Mouse (Mus musculus): ENCODE measurements at regions not wholly inside any gene's neighbourhood (a gene's known extent, or its start where the extent isn't known, plus 50 kb on each side); places are given as distances from the start of the nearest gene placed in this dataset.
A peak's percentile ranks its signal among the peaks of the same experiment; 100 is the strongest.

DNA sequence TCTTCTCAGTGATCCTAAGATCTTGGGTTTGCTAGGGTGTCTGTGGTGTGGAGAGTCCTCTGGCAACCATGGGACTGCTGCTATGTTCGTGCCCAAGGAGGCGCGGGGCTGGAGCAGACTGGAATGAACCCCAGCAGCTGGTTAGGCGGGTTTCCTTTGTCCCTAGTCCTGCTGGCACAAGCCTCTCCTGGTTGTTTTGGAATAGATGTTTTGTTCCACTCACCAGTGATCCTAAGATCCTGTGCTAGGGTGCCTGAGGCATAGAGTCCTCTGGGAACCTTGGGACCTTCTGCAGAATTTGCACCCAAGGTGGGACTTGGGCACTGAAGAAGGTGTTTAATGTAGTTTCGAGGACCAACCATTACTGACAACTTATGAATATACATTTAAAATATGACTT, 1205.9 kb upstream of the Gm8797 start:
- Histone ChIP-seq H3K27ac (ENCODE audit: low read length) (no peak overlapping the region), H3K4me3 (ENCODE audit: low read length) (no peak overlapping the region), H3K27me3 (ENCODE audit: insufficient read depth, low read length) (no peaks in the 10 kb centered on the region), H3K9me3 (ENCODE audit: low read length) (no peaks in the 10 kb centered on the region), H3K9ac (replicated peaks; ENCODE audit: low read length) (no peak overlapping the region), H3K4me1 (ENCODE audit: insufficient read depth, low read length) (no peaks in the 10 kb centered on the region), H3K36me3 (ENCODE audit: insufficient read depth, low read length) (no peaks in the 10 kb centered on the region), H3K4me2 (replicated peaks; ENCODE audit: low read depth, low read length) (no peak overlapping the region)
- 85% methylated on average over 5 of the region's 5 CpGs for WGBS
- no peak for ATAC-seq (ENCODE audit: low FRiP score, low TSS enrichment)

DNA sequence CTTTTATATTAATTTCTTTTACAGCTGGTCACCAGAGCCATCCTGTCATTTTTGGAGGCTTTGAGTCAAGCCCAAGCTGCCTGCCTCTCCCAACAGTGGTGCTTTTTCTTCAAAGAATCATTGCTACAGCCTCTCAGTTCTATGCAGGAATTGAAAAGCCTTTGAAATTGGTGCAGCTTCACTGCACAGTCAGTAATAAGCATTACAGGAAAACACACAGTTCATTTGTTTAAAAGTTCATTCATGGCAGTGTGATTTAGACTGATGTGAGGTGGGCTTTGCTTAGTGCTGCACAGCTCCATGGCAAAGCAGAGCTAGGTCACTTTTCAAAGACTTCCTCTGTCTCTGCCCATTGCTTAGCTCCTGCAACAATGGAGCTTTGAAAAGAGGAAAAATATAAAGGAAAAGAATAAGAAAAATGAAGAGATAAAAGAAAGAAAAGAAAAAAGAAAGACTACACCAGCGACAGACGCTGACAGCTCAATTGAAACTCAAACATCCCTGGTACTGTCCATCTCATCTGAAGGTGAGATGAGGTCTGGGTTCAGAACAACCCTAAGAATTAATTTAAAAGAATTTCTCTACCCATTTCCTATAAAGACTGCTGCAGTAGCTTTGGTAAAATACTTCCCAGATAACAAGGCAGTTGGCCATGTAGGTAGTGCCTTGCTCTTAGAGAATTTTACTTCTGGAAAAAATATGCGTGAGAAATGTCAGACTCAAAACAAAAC, 1204.3 kb upstream of the Gm8797 start:
- Histone ChIP-seq H3K9me3 (ENCODE audit: low read length) (no peaks in the 10 kb centered on the region), H3K4me3 (ENCODE audit: low read length) (no peak overlapping the region), H3K27me3 (ENCODE audit: insufficient read depth, low read length) (no peaks in the 10 kb centered on the region), H3K9ac (replicated peaks; ENCODE audit: low read length) (no peak overlapping the region), H3K36me3 (ENCODE audit: insufficient read depth, low read length) (no peaks in the 10 kb centered on the region), H3K4me2 (replicated peaks; ENCODE audit: low read depth, low read length) (no peak overlapping the region), H3K27ac (ENCODE audit: low read length) (no peak overlapping the region), H3K4me1 (ENCODE audit: insufficient read depth, low read length) (no peaks in the 10 kb centered on the region)
- ATAC-seq (ENCODE audit: low FRiP score, low TSS enrichment): no peak
- WGBS: 85% methylated on average over 3 of the region's 3 CpGs

DNA sequence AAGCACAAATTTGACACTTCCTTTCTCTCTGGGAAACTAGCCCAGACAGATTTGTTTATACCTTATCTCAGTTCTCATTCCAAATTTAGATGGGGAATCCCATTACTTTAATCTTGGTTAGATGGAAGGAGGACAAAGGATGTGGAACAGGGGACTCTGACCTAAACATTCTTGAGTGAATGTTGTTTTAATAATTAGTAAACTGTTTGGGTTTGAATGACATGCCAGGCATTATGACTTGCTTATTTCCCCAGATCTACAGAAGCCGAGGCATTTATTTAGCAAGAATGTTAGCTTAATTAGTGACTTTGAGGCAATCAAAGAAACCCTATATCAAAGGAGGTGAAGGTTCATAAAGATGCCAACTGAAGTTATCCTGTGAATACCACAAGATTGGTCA, 1189.9 kb upstream of the Gm8797 start:
- Histone ChIP-seq H3K9me3 (ENCODE audit: low read length) (no peaks in the 10 kb centered on the region), H3K36me3 (ENCODE audit: insufficient read depth, low read length) (no peaks in the 10 kb centered on the region), H3K27ac (ENCODE audit: low read length) (no peak overlapping the region), H3K4me2 (replicated peaks; ENCODE audit: low read depth, low read length) (no peak overlapping the region), H3K4me3 (ENCODE audit: low read length) (no peak overlapping the region), H3K4me1 (ENCODE audit: insufficient read depth, low read length) (no peaks in the 10 kb centered on the region), H3K27me3 (ENCODE audit: insufficient read depth, low read length) (no peaks in the 10 kb centered on the region), H3K9ac (replicated peaks; ENCODE audit: low read length) (no peak overlapping the region)
- whole genome bisulfite sequencing: 76% methylated on average over 1 of the region's 1 CpGs
- ATAC-seq (ENCODE audit: low FRiP score, low TSS enrichment): no peak

DNA sequence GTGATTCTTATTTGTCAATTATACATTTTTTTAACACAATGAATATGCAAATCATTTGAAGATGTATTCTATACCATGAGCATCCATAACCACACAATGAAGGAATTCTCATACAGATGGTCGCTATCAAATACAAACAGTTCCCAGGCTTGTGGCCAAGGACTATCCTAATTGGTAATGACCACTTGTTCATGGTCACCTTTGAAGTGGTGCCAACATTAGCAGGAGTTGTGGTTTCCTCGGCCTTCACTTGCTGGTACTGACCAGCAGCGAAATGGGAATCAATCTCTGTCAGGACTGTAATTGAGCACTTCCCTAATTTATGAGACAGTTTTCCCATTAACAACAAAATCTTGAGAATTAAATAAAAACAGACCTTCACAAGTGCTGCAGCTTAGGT, 1168.1 kb upstream of the Gm8797 start:
- no peak overlapping the region for H3K4me2 ChIP-seq (replicated peaks; ENCODE audit: low read depth, low read length)
- H3K36me3 ChIP-seq (ENCODE audit: insufficient read depth, low read length): no peaks in the 10 kb centered on the region
- no peak overlapping the region for H3K9ac ChIP-seq (replicated peaks; ENCODE audit: low read length)
- H3K4me3 ChIP-seq (ENCODE audit: low read length): no peak overlapping the region
- WGBS: 51% methylated on average over 3 of the region's 3 CpGs
- H3K4me1 ChIP-seq (ENCODE audit: insufficient read depth, low read length): no peaks in the 10 kb centered on the region
- H3K9me3 ChIP-seq (ENCODE audit: low read length): no peaks in the 10 kb centered on the region
- no peak overlapping the region for H3K27ac ChIP-seq (ENCODE audit: low read length)
- peak; percentile 49; the same call in 1 of the 2 replicates for ATAC-seq (ENCODE audit: low FRiP score, low TSS enrichment)
- no peaks in the 10 kb centered on the region for H3K27me3 ChIP-seq (ENCODE audit: insufficient read depth, low read length)

DNA sequence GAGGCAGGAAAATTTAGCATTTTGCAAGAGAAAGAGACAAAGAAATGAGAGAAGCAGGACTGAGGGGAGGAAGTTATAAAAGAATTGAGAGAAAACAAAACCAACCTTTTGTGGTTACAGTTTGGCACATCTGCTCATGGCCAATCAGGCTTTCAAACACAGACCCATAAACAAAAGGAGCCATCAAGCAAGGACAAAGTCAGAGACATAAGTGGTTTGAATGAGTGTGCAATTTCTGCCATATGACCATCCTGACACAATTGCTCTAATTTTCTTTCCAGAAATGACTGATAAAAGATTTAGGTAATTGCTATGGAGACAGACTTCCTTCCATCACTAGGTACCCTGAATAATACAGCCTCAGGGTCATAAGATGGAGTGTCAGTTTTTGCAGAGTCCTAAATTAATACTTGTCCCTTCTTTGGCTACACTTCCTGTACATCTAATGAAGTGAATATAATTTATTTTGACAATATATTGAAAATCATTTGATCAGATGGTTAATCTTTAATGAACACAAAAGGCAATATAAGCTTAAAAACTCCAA, 1156.6 kb upstream of the Gm8797 start:
- Histone ChIP-seq H3K4me1 (ENCODE audit: insufficient read depth, low read length) (no peaks in the 10 kb centered on the region), H3K27ac (ENCODE audit: low read length) (no peak overlapping the region), H3K27me3 (ENCODE audit: insufficient read depth, low read length) (no peaks in the 10 kb centered on the region), H3K9ac (replicated peaks; ENCODE audit: low read length) (no peak overlapping the region), H3K9me3 (ENCODE audit: low read length) (no peaks in the 10 kb centered on the region), H3K4me3 (ENCODE audit: low read length) (no peak overlapping the region), H3K36me3 (ENCODE audit: insufficient read depth, low read length) (no peaks in the 10 kb centered on the region), H3K4me2 (replicated peaks; ENCODE audit: low read depth, low read length) (no peak overlapping the region)
- ATAC-seq (ENCODE audit: low FRiP score, low TSS enrichment): no peak

DNA sequence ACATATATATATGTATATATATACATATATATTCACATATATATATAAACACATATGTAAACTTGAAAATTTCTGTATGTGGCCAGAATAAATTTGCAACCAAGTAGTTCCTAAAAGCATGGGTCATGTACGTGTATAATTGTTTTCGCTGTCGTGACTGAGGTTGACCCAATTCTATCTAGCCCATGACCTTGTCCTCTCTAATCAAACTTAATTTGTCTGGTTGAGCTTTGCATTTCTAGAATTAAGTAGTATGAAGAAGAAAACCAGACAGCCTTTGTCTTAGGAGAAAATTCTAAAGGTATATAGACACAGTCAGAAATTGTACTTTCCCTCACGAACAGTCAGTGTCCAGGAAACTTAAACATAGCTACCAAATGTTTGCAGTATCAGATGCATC, 1156.1 kb upstream of the Gm8797 start:
- Histone ChIP-seq H3K9me3 (ENCODE audit: low read length) (no peaks in the 10 kb centered on the region), H3K4me1 (ENCODE audit: insufficient read depth, low read length) (no peaks in the 10 kb centered on the region), H3K9ac (replicated peaks; ENCODE audit: low read length) (no peak overlapping the region), H3K4me3 (ENCODE audit: low read length) (no peak overlapping the region), H3K27me3 (ENCODE audit: insufficient read depth, low read length) (no peaks in the 10 kb centered on the region), H3K4me2 (replicated peaks; ENCODE audit: low read depth, low read length) (no peak overlapping the region), H3K36me3 (ENCODE audit: insufficient read depth, low read length) (no peaks in the 10 kb centered on the region), H3K27ac (ENCODE audit: low read length) (no peak overlapping the region)
- 78% methylated on average over 4 of the region's 4 CpGs for WGBS
- no peak for ATAC-seq (ENCODE audit: low FRiP score, low TSS enrichment)

Data from kidney, embryonic 16.5 days (tissue).